Mouse (Mus musculus) liver, postnatal 0 days (tissue): ENCODE measurements at regions not wholly inside any gene's neighbourhood (a gene's known extent, or its start where the extent isn't known, plus 50 kb on each side); places are given as distances from the start of the nearest gene placed in this dataset.
A peak's percentile ranks its signal among the peaks of the same experiment; 100 is the strongest.

Experiments
- ATAC-seq: fragments of 200-750 bp; cut with Nextera tagmentation; 2 replicates; pipeline ENCODE4 v1.8.0; 2017; ENCODE audit warnings: mild to moderate bottlenecking, moderate library complexity
- DNase-seq: peaks from one replicate; pipeline ENCODE4 v3.0.0-alpha.2; 2016
- H3K27ac ChIP-seq: fragments of 300-500 bp; sonication (generic); 2 replicates; pipeline ENCODE4 v1.5.1; 2014; ENCODE audit warnings: antibody characterized with exemption, moderate library complexity, mild to moderate bottlenecking, low read depth
- H3K27me3 ChIP-seq: fragments of 300-500 bp; sonication (generic); 2 replicates; pipeline ENCODE4 v1.6.1; 2014; ENCODE audit warnings: low read length, control low read depth, mixed read lengths; ENCODE audit not compliant: insufficient read depth
- H3K36me3 ChIP-seq: fragments of 300-500 bp; sonication (generic); replicated peaks from 2 replicates; pipeline ENCODE4 v1.6.1; 2014; ENCODE audit warnings: mild to moderate bottlenecking, control low read depth, low read length, moderate library complexity, mixed read lengths; ENCODE audit not compliant: insufficient read depth
- H3K4me1 ChIP-seq: fragments of 300-500 bp; sonication (generic); 2 replicates; pipeline ENCODE4 v1.6.1; 2014; ENCODE audit warnings: antibody characterized with exemption, mild to moderate bottlenecking, control low read depth; ENCODE audit not compliant: insufficient read depth
- H3K4me2 ChIP-seq: fragments of 300-500 bp; sonication (generic); 2 replicates; pipeline ENCODE4 v1.6.1; 2014; ENCODE audit warnings: low read depth, mild to moderate bottlenecking, low read length, moderate library complexity, mixed read lengths
- H3K4me3 ChIP-seq: fragments of 300-500 bp; sonication (generic); 2 replicates; pipeline ENCODE4 v1.5.1; 2014; ENCODE audit warnings: low read depth, low read length
- H3K9ac ChIP-seq: fragments of 300-500 bp; sonication (generic); replicated peaks from 2 replicates; pipeline ENCODE4 v1.6.1; 2014; ENCODE audit warnings: mild to moderate bottlenecking, moderate library complexity
- H3K9me3 ChIP-seq: fragments of 300-500 bp; sonication (generic); 2 replicates; pipeline ENCODE4 v1.6.1; 2016; ENCODE audit warnings: mild to moderate bottlenecking, control low read depth, low read length, mixed read lengths
- CTCF ChIP-seq: sonication (generic); IDR thresholded peaks from 2 replicates; pipeline ENCODE4 v1.5.1; 2016; ENCODE audit warnings: antibody characterized with exemption, low read depth
- EP300 ChIP-seq: IDR thresholded peaks from 2 replicates; pipeline ENCODE4 v1.6.1; 2016; ENCODE audit warnings: antibody characterized with exemption, low read depth, mild to moderate bottlenecking
- WGBS: fragments of 180-500 bp; shearing (Covaris S2); extraction: QIAGEN DNeasy Blood & Tissue Kit; methylation state at CpG from one replicate; pipeline ENCODE4 v1.1.7; 2014; ENCODE audit not compliant: insufficient replicate concordance; 5-methylcytosine and 5-hydroxymethylcytosine counted together

DNA sequence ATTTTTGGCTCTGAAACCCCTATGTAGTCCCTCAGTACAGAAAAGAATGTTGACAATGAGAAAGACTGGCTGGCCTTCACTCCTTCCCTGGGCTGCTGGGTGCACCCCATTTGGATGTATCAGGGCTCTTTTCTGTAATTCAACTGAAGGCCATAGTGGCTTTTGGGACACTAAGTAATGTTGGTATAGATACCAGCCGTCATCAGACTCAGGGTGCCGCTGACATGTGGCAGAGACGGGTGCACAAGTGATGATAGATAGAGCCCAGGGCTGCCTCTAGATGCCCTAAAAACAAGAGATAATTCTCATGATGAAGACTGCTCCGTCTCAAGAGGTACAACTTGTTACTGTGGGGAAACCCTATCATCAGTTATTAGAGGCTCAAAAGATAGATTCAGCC is 156.7 kb upstream of the Gcfc2 start:
- Histone ChIP-seq H3K4me2 (no peak overlapping the region), H3K27ac (no peak overlapping the region), H3K9ac (no peak overlapping the region), H3K9me3 (no peaks in the 10 kb centered on the region), H3K36me3 (no peaks in the 10 kb centered on the region), H3K4me1 (no peaks in the 10 kb centered on the region), H3K4me3 (no peak overlapping the region), H3K27me3 (no peaks in the 10 kb centered on the region)
- 71% methylated on average over 4 of the region's 4 CpGs for WGBS
- TF ChIP-seq CTCF (no peak), EP300 (no peak)
- DNase-seq, result no peak
- no peak for ATAC-seq

DNA sequence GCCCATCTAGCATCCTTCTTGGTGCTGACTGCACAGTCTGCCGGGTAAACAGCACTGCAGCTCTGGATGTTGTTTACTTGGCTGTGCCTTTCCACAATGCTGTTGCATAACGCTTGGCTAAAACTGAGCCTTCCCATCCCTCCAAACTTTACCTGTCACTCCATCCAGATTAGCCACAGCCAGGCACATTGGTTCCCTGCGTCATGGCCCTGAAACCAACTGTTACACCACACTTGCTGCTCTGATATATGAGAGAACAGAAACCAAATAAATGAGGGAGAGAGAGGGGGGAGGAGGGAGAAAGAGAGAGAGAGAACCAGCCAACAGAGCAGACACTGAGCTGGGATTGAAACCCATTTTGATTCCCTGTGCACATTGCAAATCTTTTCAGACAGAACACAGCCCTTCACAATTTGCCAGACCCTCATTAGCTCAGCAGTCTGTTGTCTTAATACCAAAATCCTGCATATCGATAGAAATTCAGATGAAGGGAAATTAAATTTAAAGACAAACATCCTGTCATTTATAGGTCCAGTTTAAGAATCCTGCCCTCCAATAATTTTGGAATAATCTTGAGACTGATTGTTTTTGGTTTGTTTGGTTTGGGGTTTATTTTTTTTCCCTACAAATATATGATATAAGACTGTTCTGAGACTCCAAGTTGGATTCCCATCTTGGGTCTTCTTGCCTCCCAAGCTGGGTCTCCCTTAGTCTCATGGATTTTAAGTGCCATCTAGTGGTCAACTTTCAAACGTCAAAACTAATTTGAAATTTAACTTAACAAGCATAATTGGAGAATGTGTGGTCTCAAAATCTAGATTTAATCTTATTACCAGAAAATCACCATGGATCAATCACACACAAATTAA is 154.6 kb upstream of the Gcfc2 start:
- Histone ChIP-seq H3K9me3 (no peaks in the 10 kb centered on the region), H3K27ac (no peak overlapping the region), H3K4me1 (no peaks in the 10 kb centered on the region), H3K9ac (no peak overlapping the region), H3K4me3 (no peak overlapping the region), H3K27me3 (no peaks in the 10 kb centered on the region), H3K4me2 (no peak overlapping the region), H3K36me3 (no peaks in the 10 kb centered on the region)
- ATAC-seq (no peak), DNase-seq (no peak)
- WGBS, result 49% methylated on average over 5 of the region's 5 CpGs
- TF ChIP-seq EP300, result no peak
- TF ChIP-seq CTCF, result peak; percentile 53

DNA sequence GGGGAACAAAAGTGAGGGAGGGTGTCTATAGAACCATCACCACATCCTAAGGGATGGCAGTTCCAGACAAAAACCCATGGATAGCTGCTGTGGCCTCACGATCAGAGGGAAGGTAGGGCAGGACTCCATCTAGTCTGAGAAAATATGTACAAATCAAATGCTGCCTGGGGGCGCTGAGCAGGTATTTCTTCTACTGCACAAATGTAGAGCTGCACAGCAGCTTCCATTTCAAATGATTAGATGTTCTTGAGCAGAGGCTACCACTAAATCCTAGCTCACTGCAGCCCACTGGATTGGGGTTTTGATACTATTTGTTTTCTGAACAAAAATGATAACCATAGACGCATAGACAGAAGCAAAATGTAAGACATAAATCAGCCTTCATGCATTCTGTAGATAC is 153.2 kb upstream of the Gcfc2 start:
- Histone ChIP-seq H3K4me1 (no peaks in the 10 kb centered on the region), H3K4me3 (no peak overlapping the region), H3K27ac (no peak overlapping the region), H3K4me2 (no peak overlapping the region), H3K9ac (no peak overlapping the region), H3K36me3 (no peaks in the 10 kb centered on the region), H3K9me3 (no peaks in the 10 kb centered on the region), H3K27me3 (no peaks in the 10 kb centered on the region)
- 58% methylated on average over 3 of the region's 3 CpGs for WGBS
- no peak for TF ChIP-seq EP300
- no peak for TF ChIP-seq CTCF
- ATAC-seq (no peak), DNase-seq (no peak)

- H3K4me2 ChIP-seq, result no peak overlapping the region
- H3K27me3 ChIP-seq, result no peaks in the 10 kb centered on the region
- H3K4me1 ChIP-seq, result no peaks in the 10 kb centered on the region
- no peaks in the 10 kb centered on the region for H3K9me3 ChIP-seq
- ATAC-seq, result no peak
- TF ChIP-seq EP300, result no peak
- no peak for TF ChIP-seq CTCF
- H3K9ac ChIP-seq, result no peak overlapping the region
- no peak for DNase-seq
- no peak overlapping the region for H3K27ac ChIP-seq
- H3K36me3 ChIP-seq, result no peaks in the 10 kb centered on the region
- H3K4me3 ChIP-seq, result no peak overlapping the region
These were observed 151.6 kb upstream of the Gcfc2 start for GRCm38 (mm10) chr6:81771862-81772261.

DNA sequence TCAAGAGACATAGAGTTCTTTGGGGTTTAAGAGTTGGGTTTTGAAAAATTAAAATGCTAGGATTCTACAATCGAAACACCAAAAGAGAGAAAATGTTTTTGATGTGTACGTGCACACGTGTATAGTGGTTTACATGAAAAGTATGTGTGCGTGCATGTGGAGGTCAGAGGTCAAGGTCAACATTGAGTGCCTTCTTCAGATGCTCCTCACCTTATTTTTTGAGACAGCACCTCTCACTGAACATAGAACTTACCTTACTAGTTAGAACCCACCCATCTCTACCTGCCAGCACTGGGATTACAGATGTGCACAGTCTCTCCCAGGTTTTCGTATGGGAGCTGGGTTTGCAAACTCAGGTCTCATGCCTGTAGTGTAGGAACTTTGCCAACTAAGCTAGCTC is 141.3 kb upstream of the Gcfc2 start:
- Histone ChIP-seq H3K4me1 (no peaks in the 10 kb centered on the region), H3K4me2 (no peak overlapping the region), H3K27ac (no peak overlapping the region), H3K9ac (no peak overlapping the region), H3K36me3 (no peaks in the 10 kb centered on the region), H3K9me3 (no peaks in the 10 kb centered on the region), H3K27me3 (no peaks in the 10 kb centered on the region), H3K4me3 (no peak overlapping the region)
- DNase-seq, result no peak
- ATAC-seq, result no peak
- TF ChIP-seq EP300, result no peak
- TF ChIP-seq CTCF, result no peak
- WGBS, result 77% methylated on average over 5 of the region's 5 CpGs

GRCm38 (mm10) chr6:81782815-81783435 is 140.5 kb upstream of the Gcfc2 start:
- Histone ChIP-seq H3K4me3 (no peak overlapping the region), H3K9me3 (no peaks in the 10 kb centered on the region), H3K36me3 (no peaks in the 10 kb centered on the region), H3K27ac (no peak overlapping the region), H3K4me2 (no peak overlapping the region), H3K4me1 (no peaks in the 10 kb centered on the region), H3K9ac (no peak overlapping the region), H3K27me3 (no peaks in the 10 kb centered on the region)
- 78% methylated on average over 8 of the region's 8 CpGs for WGBS
- TF ChIP-seq EP300 (no peak), CTCF (no peak)
- ATAC-seq (no peak), DNase-seq (no peak)
